Comparison of ENCODE assay signal across 9 mouse cellular contexts in the genomic region with DNA sequence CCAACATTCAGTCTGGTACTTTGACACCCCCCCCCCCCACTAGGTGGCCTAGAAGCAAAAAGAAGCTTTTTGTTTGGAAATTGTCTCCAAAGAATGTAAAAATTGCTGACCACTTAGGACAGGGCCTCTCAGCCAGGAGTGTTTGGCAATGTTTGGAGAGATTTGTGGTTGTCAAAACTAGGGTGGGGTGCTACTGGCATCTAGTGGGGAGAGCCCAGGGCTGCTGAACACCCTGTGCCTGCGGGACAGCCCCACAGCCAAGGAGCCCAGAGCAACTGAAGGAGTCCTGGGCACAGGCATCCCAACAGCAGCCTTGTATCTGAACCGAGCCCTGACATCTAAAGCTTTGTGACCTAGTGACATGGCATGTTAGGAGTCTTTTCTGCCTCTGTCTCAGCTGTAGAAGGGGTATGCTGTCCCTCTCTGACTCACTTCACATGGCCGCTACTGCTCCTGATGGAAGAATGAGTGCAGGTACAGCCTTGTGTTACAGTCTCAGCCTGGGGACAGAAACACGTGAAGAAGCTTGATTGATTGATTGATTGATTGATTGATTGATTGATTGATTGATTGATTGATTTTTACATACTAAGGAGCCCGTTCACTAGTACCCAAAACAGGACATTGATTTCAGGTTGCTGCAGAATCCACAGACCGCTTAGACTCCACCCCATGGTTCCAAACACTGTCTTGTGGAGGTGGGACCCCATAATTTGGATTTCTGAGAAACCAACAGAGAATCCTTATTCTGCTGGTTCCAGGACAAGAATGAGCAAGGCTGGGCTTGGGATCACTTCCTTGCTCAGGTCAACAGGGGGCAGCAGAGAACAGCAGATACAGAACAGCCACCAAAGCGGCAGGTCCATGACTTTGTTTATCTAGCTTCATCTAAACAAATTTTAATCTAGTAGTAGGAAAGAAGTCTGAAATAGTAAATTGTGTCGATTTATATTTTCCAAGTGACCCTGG. TPM values are rescaled to one million over a fixed set of nuclear protein-coding genes. Genes with fewer than 3 reads are reported as not detected.
DNase-seq lines count a peak whose midpoint lies in the region; ATAC-seq and TF ChIP-seq lines count a peak whose summit lies in the region.
"Had no signal": no experiment of that assay in that cellular context is flagged by ENCODE, and none has a peak within 500 bp of the region (broad histone marks: within the 10 kb centered on the region; RNA-seq: fewer than 3 reads in every experiment).

No protein-coding gene starts in this region.

- H3K4me1 ChIP-seq in intestine, embryonic 16.5 days (ENCODE audit: control insufficient read depth, insufficient read depth, low read length), result no peaks in the 10 kb centered on the region
- H3K4me1 ChIP-seq in liver, adult 2 months (ENCODE audit: control insufficient read depth, insufficient read depth, low read length), result no peaks in the 10 kb centered on the region
- peaks cover 7% of the 10 kb centered on the region for H3K4me1 ChIP-seq in neural tube, embryonic 12.5 days
- H3K4me1 ChIP-seq: stomach, embryonic 15.5 days had no signal

- H3K9me3 ChIP-seq in intestine, embryonic 16.5 days (ENCODE audit: control insufficient read depth, low read length), result no peaks in the 10 kb centered on the region
- no peaks in the 10 kb centered on the region; the same call in 1 of the 2 replicates for H3K9me3 ChIP-seq in neural tube, embryonic 12.5 days
- H3K9me3 ChIP-seq: stomach, embryonic 15.5 days had no signal

- ATAC-seq in intestine, embryonic 16.5 days, result peak; percentile 38; the same call in 1 of the 2 replicates
- ATAC-seq in neural tube, embryonic 12.5 days (ENCODE audit: low FRiP score, low read depth), result peak; percentile 56; the same call in 1 of the 2 replicates

- H3K9ac ChIP-seq in intestine, embryonic 16.5 days (ENCODE audit: low read depth, low read length), result no peak overlapping the region
- H3K9ac ChIP-seq in liver, adult 2 months (ENCODE audit: low read depth, low read length), result no peak overlapping the region
- H3K9ac ChIP-seq in neural tube, embryonic 12.5 days, result no peak overlapping the region
- H3K9ac ChIP-seq: stomach, embryonic 15.5 days had no signal

- TF ChIP-seq CTCF in liver, adult 2 months (IDR thresholded peaks at IDR 0.05; ENCODE audit: low read depth, low read length), result peak; percentile 88

- TF ChIP-seq POLR2A in liver, adult 2 months (IDR thresholded peaks at IDR 0.05; ENCODE audit: extremely low read depth, insufficient read depth, low read length), result no peak

- H3K36me3 ChIP-seq in intestine, embryonic 16.5 days (ENCODE audit: control insufficient read depth, insufficient read depth, low read length), result no peaks in the 10 kb centered on the region
- no peaks in the 10 kb centered on the region for H3K36me3 ChIP-seq in liver, adult 2 months (ENCODE audit: control insufficient read depth, insufficient read depth, low read length)
- H3K36me3 ChIP-seq in neural tube, embryonic 12.5 days, result no peaks in the 10 kb centered on the region
- H3K36me3 ChIP-seq: stomach, embryonic 15.5 days had no signal

- DNase-seq in 3T3-L1 (ENCODE audit: low read depth, low spot score), result peak; percentile 86
- DNase-seq in MEL-GATA-1-ER (ENCODE audit: extremely low read depth, low read depth), result peak; percentile 8
- DNase-seq in cerebellum, adult 18-20 months, result peak; percentile 64 to 80
- DNase-seq in forelimb bud, embryonic 11.5 days (ENCODE audit: low read depth, low spot score), result peak; percentile 70
- peak; percentile 45 for DNase-seq in liver, adult 2 months (ENCODE audit: extremely low read depth, low read depth, low spot score)
- DNase-seq in telencephalon, adult 2 months (ENCODE audit: low read depth, low spot score), result peak; percentile 22

- 35% methylated on average over 8 of the region's 8 CpGs for WGBS in intestine, embryonic 16.5 days
- 30% methylated on average over 8 of the region's 8 CpGs for WGBS in liver, adult 2 months
- 37% methylated on average over 8 of the region's 8 CpGs for WGBS in neural tube, embryonic 12.5 days

- H3K4me3 ChIP-seq in intestine, embryonic 16.5 days (ENCODE audit: low read length), result no peak overlapping the region
- no peak overlapping the region for H3K4me3 ChIP-seq in liver, adult 2 months (ENCODE audit: insufficient read depth, low read depth, low read length)
- H3K4me3 ChIP-seq in neural tube, embryonic 12.5 days, result no peak overlapping the region
- H3K4me3 ChIP-seq: stomach, embryonic 15.5 days had no signal

- H3K27ac ChIP-seq in intestine, embryonic 16.5 days (ENCODE audit: low read length), result no peak overlapping the region
- H3K27ac ChIP-seq in liver, adult 2 months (replicated peaks; ENCODE audit: insufficient read depth, low read depth, low read length), result no peak overlapping the region
- H3K27ac ChIP-seq in neural tube, embryonic 12.5 days, result no peak overlapping the region
- H3K27ac ChIP-seq: stomach, embryonic 15.5 days had no signal

- H3K79me2 ChIP-seq in liver, adult 2 months (ENCODE audit: control insufficient read depth, insufficient read depth, low read length), result no peaks in the 10 kb centered on the region

- no peak overlapping the region for H3K4me2 ChIP-seq in intestine, embryonic 16.5 days (ENCODE audit: low read depth, low read length)
- no peak overlapping the region for H3K4me2 ChIP-seq in neural tube, embryonic 12.5 days (replicated peaks)
- H3K4me2 ChIP-seq: stomach, embryonic 15.5 days had no signal

- H3K27me3 ChIP-seq in intestine, embryonic 16.5 days (replicated peaks; ENCODE audit: control insufficient read depth, insufficient read depth, low read length), result no peaks in the 10 kb centered on the region
- H3K27me3 ChIP-seq in liver, adult 2 months (ENCODE audit: control insufficient read depth, insufficient read depth, low read length), result no peaks in the 10 kb centered on the region
- H3K27me3 ChIP-seq in neural tube, embryonic 12.5 days (replicated peaks), result no peaks in the 10 kb centered on the region
- H3K27me3 ChIP-seq: stomach, embryonic 15.5 days had no signal

RNA-seq across cellular contexts. Expression of a gene that starts 16.3 kb away (rescaled TPM):
- 69.1 and 74.4 TPM in 2 replicates for polyA plus RNA-seq in intestine, embryonic 16.5 days (2015; fragmentation: Nextera tagmentation; extraction: Ambion mirVana)
- total RNA-seq in liver, adult 2 months (2014; rRNA removed), result 27.9 and 28.5 TPM in 2 replicates
- 20.5 and 24.0 TPM in 2 replicates for polyA plus RNA-seq in liver, adult 2 months (2012; rRNA removed)
- polyA plus RNA-seq in neural tube, embryonic 12.5 days (2016; fragmentation: Nextera tagmentation; extraction: Ambion mirVana), result 64.3 and 64.7 TPM in 2 replicates

RNA-seq across cellular contexts. Expression of a gene that starts 21.0 kb away (rescaled TPM):
- 0.12 and 0.15 TPM in 2 replicates for polyA plus RNA-seq in intestine, embryonic 16.5 days (2015; fragmentation: Nextera tagmentation; extraction: Ambion mirVana)
- total RNA-seq in liver, adult 2 months (2014; rRNA removed), result under 0.01 and 0.07 TPM in 2 replicates
- 0.20 and 0.36 TPM in 2 replicates for polyA plus RNA-seq in liver, adult 2 months (2012; rRNA removed)
- polyA plus RNA-seq in neural tube, embryonic 12.5 days (2016; fragmentation: Nextera tagmentation; extraction: Ambion mirVana), result 0.89 and 0.95 TPM in 2 replicates

Comparison
In these comparisons a context has a peak if more than half of its experiments do, and no peak if none do; other contexts are left out.
1. DNase-seq: peak in every context shown above with its lines; median percentile 86 in 3T3-L1; 72 in cerebellum, adult 18-20 months; 70 in forelimb bud, embryonic 11.5 days; 45 in liver, adult 2 months; 22 in telencephalon, adult 2 months; 8 in MEL-GATA-1-ER.